Comparison of ENCODE assay signal across 13 mouse cellular contexts in the genomic region with DNA sequence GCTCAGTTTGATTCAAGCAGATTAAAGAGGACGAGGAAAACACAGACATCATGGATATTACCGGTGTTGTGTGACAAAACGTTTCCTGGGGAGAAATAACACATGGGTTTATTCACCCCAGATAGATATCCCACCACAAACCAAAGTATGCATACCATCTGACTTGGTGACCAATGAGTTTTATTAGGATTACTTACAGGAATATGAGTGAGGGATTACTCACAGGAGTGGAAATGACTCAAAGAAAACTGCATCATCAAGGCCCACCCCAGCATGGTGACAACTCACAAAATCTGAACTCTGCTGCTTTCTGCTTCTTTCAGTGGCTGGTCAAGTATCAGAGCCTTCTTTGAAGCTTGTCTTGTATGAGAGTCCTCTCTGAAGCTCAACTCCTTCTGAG.
"Had no signal": no experiment of that assay in that cellular context is flagged by ENCODE, and none has a peak within 500 bp of the region (broad histone marks: within the 10 kb centered on the region; RNA-seq: fewer than 3 reads in every experiment).

No protein-coding gene starts in this region.

- H3K4me1 ChIP-seq: kidney, embryonic 15.5 days; liver, embryonic 13.5 days; midbrain, embryonic 12.5 days; midbrain, embryonic 15.5 days; neural tube, embryonic 13.5 days had no signal

- H3K27ac ChIP-seq: kidney, embryonic 15.5 days; liver, embryonic 13.5 days; macrophage; midbrain, embryonic 12.5 days; midbrain, embryonic 15.5 days; neural tube, embryonic 13.5 days had no signal

- DNase-seq: kidney, adult 11 months; kidney, adult 8-10 months; kidney, postnatal 14 days; kidney, postnatal 4 days; liver, embryonic 13.5 days; lung, adult 2 months; lung, postnatal 14 days; thymus, postnatal 36 days had no signal

- H3K4me3 ChIP-seq: kidney, embryonic 15.5 days; liver, embryonic 13.5 days; midbrain, embryonic 12.5 days; midbrain, embryonic 15.5 days; neural tube, embryonic 13.5 days had no signal
